Mouse (Mus musculus) embryonic facial prominence, embryonic 13.5 days (tissue): Measurements from ENCODE around the gene Cnbd2. TPM values are rescaled to one million over a fixed set of nuclear protein-coding genes. Genes with fewer than 3 reads are reported as not detected.
"Not testable (repeated sequence)": the region's sequence is repeated elsewhere in the genome, so short reads cannot be mapped to it uniquely, and the experiment has no call there.

Experiments
- ATAC-seq: fragments of 200-750 bp; cut with Nextera tagmentation; 2 replicates; pipeline ENCODE4 v1.8.0; 2017; ENCODE audit warnings: low read depth; ENCODE audit not compliant: insufficient number of reproducible peaks, insufficient read depth, low FRiP score, low TSS enrichment
- H3K27ac ChIP-seq: fragments of 300-500 bp; sonication (generic); 2 replicates; pipeline ENCODE4 v1.5.1; 2015; ENCODE audit warnings: moderate library complexity, mild to moderate bottlenecking, inconsistent platforms
- H3K27me3 ChIP-seq: fragments of 300-500 bp; sonication (generic); 2 replicates; pipeline ENCODE4 v1.6.1; 2015; ENCODE audit warnings: mild to moderate bottlenecking, inconsistent platforms
- H3K36me3 ChIP-seq: fragments of 300-500 bp; sonication (generic); 2 replicates; pipeline ENCODE4 v1.6.1; 2015; ENCODE audit warnings: mild to moderate bottlenecking, inconsistent platforms
- H3K4me1 ChIP-seq: fragments of 300-500 bp; sonication (generic); 2 replicates; pipeline ENCODE4 v1.6.1; 2015; ENCODE audit warnings: inconsistent platforms
- H3K4me2 ChIP-seq: fragments of 300-500 bp; sonication (generic); 2 replicates; pipeline ENCODE4 v1.6.1; 2015; ENCODE audit warnings: moderate library complexity, mild to moderate bottlenecking, inconsistent platforms
- H3K4me3 ChIP-seq: fragments of 300-500 bp; sonication (generic); 2 replicates; pipeline ENCODE4 v1.5.1; 2015; ENCODE audit warnings: mild to moderate bottlenecking, inconsistent platforms
- H3K9ac ChIP-seq: fragments of 300-500 bp; sonication (generic); 2 replicates; pipeline ENCODE4 v1.6.1; 2015; ENCODE audit warnings: mild to moderate bottlenecking, inconsistent platforms
- H3K9me3 ChIP-seq: fragments of 300-500 bp; sonication (generic); 2 replicates; pipeline ENCODE4 v1.6.1; 2016; ENCODE audit warnings: inconsistent platforms
- WGBS: fragments of 180-500 bp; shearing (Covaris S2); methylation state at CpG from one replicate; pipeline ENCODE4 v1.1.7; 2015; ENCODE audit warnings: mixed read lengths; 5-methylcytosine and 5-hydroxymethylcytosine counted together
- polyA plus RNA-seq: library from polyadenylated mRNA; unstranded; fragments of >200 nt; fragmentation: Nextera tagmentation; extraction: Ambion mirVana; gene quantifications from 2 replicates; pipeline ENCODE4 v1.2.1, GENCODE M21; 2015

Gene Cnbd2
- polyA plus RNA-seq, 1 experiment from 2014 or later, result 5.0 TPM

GRCm38 (mm10) chr2:156349286-156349848, 37.3 kb downstream of the Cnbd2 start:
- no peak overlapping the region for H3K27ac ChIP-seq
- H3K27me3 ChIP-seq, result no peaks in the 10 kb centered on the region
- 93% methylated on average over 4 of the region's 4 CpGs for WGBS
- no peaks in the 10 kb centered on the region for H3K4me1 ChIP-seq
- ATAC-seq, result no peak
- H3K9me3 ChIP-seq, result no peaks in the 10 kb centered on the region
- H3K4me2 ChIP-seq, result no peak overlapping the region
- H3K36me3 ChIP-seq, result no peaks in the 10 kb centered on the region
- H3K9ac ChIP-seq, result no peak overlapping the region
- H3K4me3 ChIP-seq, result no peak overlapping the region

DNA sequence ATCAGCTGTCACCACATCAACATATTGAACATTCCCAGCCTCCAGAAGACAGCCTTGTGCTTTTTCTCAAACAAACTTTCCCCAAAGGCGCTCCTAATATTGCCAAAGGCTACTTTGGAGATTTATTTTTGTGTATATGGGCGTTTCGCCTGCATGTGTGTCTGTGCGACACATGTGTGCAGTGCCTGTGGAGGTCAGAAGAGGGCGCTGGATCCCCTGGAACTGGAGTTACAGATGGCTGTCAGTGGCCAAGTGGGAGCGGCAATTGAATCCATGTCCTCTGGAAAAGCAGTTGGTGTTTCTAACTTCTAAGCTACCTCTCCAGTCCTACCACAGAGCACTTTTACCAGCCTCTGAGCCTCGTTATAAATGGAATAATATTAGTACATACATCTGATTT, 39.1 kb downstream of the Cnbd2 start:
- H3K4me2 ChIP-seq, result no peak overlapping the region
- no peak overlapping the region for H3K4me3 ChIP-seq
- no peaks in the 10 kb centered on the region for H3K4me1 ChIP-seq
- no peak for ATAC-seq
- H3K27ac ChIP-seq, result no peak overlapping the region
- H3K9ac ChIP-seq, result no peak overlapping the region
- H3K36me3 ChIP-seq, result no peaks in the 10 kb centered on the region
- WGBS, result 81% methylated on average over 7 of the region's 7 CpGs
- no peaks in the 10 kb centered on the region for H3K9me3 ChIP-seq
- H3K27me3 ChIP-seq, result no peaks in the 10 kb centered on the region

GRCm38 (mm10) chr2:156352413-156353165, 40.5 kb downstream of the Cnbd2 start:
- Histone ChIP-seq H3K9ac (no peak overlapping the region), H3K4me2 (no peak overlapping the region), H3K4me3 (no peak overlapping the region), H3K4me1 (no peaks in the 10 kb centered on the region), H3K36me3 (no peaks in the 10 kb centered on the region), H3K27me3 (no peaks in the 10 kb centered on the region), H3K9me3 (no peaks in the 10 kb centered on the region), H3K27ac (no peak overlapping the region)
- WGBS, result 74% methylated on average over 8 of the region's 8 CpGs
- ATAC-seq, result no peak

GRCm38 (mm10) chr2:156353265-156353692, 41.2 kb downstream of the Cnbd2 start:
- Histone ChIP-seq H3K4me1 (no peaks in the 10 kb centered on the region), H3K4me2 (no peak overlapping the region), H3K36me3 (no peaks in the 10 kb centered on the region), H3K27me3 (no peaks in the 10 kb centered on the region), H3K27ac (no peak overlapping the region), H3K4me3 (no peak overlapping the region), H3K9ac (no peak overlapping the region), H3K9me3 (no peaks in the 10 kb centered on the region)
- WGBS, result 41% methylated on average over 7 of the region's 7 CpGs
- ATAC-seq, result no peak

DNA sequence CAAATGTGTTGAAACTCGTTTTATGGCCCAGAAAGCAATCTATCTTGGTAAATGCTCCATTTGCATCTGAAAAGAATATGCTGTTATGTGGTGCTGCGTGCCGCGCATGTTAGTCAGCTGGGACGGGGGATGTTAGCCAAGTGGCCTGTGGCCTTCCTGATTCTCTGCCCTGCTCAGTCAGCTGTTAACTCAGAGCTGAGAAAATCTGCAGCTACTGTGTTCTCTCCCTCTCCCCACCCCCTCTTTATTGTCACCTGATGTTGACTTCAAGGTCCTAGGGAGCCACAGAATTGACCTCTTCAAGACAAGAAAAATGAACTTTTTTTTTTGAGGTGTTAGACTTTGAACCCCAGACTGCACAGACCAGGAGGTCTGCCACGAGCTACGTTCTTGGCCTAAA, 43.9 kb downstream of the Cnbd2 start:
- no peak for ATAC-seq
- 81% methylated on average over 7 of the region's 7 CpGs for whole genome bisulfite sequencing
- Histone ChIP-seq H3K9ac (no peak overlapping the region), H3K27me3 (no peaks in the 10 kb centered on the region), H3K4me1 (no peaks in the 10 kb centered on the region), H3K9me3 (no peaks in the 10 kb centered on the region), H3K27ac (no peak overlapping the region), H3K36me3 (no peaks in the 10 kb centered on the region), H3K4me2 (no peak overlapping the region), H3K4me3 (no peak overlapping the region)

DNA sequence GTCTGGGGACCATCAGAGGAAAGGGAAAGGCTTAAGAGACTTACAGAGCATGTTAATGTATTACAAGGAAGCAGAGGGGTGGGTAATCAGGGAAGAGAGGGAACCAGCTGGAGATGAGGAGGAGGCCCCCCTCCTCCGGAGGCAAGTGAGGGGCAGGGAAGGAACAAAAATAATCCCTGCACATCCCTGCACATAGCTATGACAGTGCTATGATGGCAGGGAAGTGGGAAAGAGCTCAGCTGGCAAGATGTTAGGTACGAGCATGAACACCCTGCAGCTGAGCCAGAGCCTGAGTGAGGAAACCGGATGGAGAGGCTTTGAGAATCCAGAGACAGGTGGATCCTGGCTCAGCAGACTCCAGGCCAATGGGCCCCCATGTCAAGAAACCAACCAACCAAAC, 56.4 kb downstream of the Cnbd2 start:
- Histone ChIP-seq H3K36me3 (no peaks in the 10 kb centered on the region), H3K9me3 (no peaks in the 10 kb centered on the region), H3K27me3 (peaks cover 6% of the 10 kb centered on the region; the same call in 1 of the 2 replicates), H3K27ac (no peak overlapping the region), H3K9ac (no peak overlapping the region), H3K4me1 (no peaks in the 10 kb centered on the region), H3K4me3 (no peak overlapping the region), H3K4me2 (no peak overlapping the region)
- WGBS, result 71% methylated on average over 3 of the region's 3 CpGs
- no peak for ATAC-seq

- 74% methylated on average over 7 of the region's 7 CpGs for WGBS
- ATAC-seq, result no peak
- no peak overlapping the region for H3K4me3 ChIP-seq
Observed at GRCm38 (mm10) chr2:156370896-156371295, 58.8 kb downstream of the Cnbd2 start.

GRCm38 (mm10) chr2:156376956-156377355, 64.9 kb downstream of the Cnbd2 start:
- no peak overlapping the region for H3K4me2 ChIP-seq

More at GRCm38 (mm10) chr2:156370896-156371295, 58.8 kb downstream of the Cnbd2 start:
- Histone ChIP-seq H3K4me2 (no peak overlapping the region), H3K9me3 (no peaks in the 10 kb centered on the region), H3K36me3 (no peaks in the 10 kb centered on the region), H3K27ac (no peak overlapping the region), H3K9ac (no peak overlapping the region), H3K4me1 (no peaks in the 10 kb centered on the region), H3K27me3 (no peaks in the 10 kb centered on the region)

GRCm38 (mm10) chr2:156379929-156380328, 67.8 kb downstream of the Cnbd2 start:
- Histone ChIP-seq H3K9ac (no peak overlapping the region), H3K27me3 (no peaks in the 10 kb centered on the region), H3K4me3 (no peak overlapping the region), H3K9me3 (0 out of 2 replicates have a peak, but pooled peaks cover 8% of the 10 kb centered on the region), H3K4me1 (no peaks in the 10 kb centered on the region), H3K4me2 (no peak overlapping the region), H3K27ac (no peak overlapping the region; the same call in 1 of the 2 replicates), H3K36me3 (no peaks in the 10 kb centered on the region)
- ATAC-seq, result no peak
- WGBS, result 82% methylated on average over 10 of the region's 10 CpGs

More at GRCm38 (mm10) chr2:156376956-156377355, 64.9 kb downstream of the Cnbd2 start:
- Histone ChIP-seq H3K4me3 (no peak overlapping the region), H3K4me1 (no peaks in the 10 kb centered on the region), H3K36me3 (no peaks in the 10 kb centered on the region), H3K9ac (no peak overlapping the region), H3K9me3 (no peaks in the 10 kb centered on the region), H3K27me3 (no peaks in the 10 kb centered on the region), H3K27ac (no peak overlapping the region)
- ATAC-seq, result no peak
- WGBS, result 79% methylated on average over 7 of the region's 7 CpGs

GRCm38 (mm10) chr2:156381350-156381749, 69.3 kb downstream of the Cnbd2 start:
- Histone ChIP-seq H3K27me3 (no peaks in the 10 kb centered on the region), H3K4me2 (no peak overlapping the region), H3K4me1 (no peaks in the 10 kb centered on the region), H3K27ac (no peak overlapping the region), H3K9me3 (0 out of 2 replicates have a peak, but pooled peaks cover 8% of the 10 kb centered on the region), H3K4me3 (no peak overlapping the region), H3K9ac (no peak overlapping the region), H3K36me3 (no peaks in the 10 kb centered on the region)
- ATAC-seq, result no peak
- 60% methylated on average over 4 of the region's 4 CpGs for WGBS

GRCm38 (mm10) chr2:156392461-156393154, 80.5 kb downstream of the Cnbd2 start:
- H3K4me2 ChIP-seq, result peak overlapping the region; percentile 44
- peak overlapping the region; percentile 75 for H3K27ac ChIP-seq
- not testable (repeated sequence) for H3K9me3 ChIP-seq, H3K4me1 ChIP-seq, H3K36me3 ChIP-seq, H3K27me3 ChIP-seq
- ATAC-seq, result peak; percentile 81
- H3K9ac ChIP-seq, result peak overlapping the region; percentile 67; the same call in 1 of the 2 replicates
- WGBS, result 0% methylated on average over 11 of the region's 63 CpGs
- peak overlapping the region; percentile 41 for H3K4me3 ChIP-seq
